Mouse (Mus musculus): ENCODE results near the gene Auts2.

Gene Auts2

GRCm38 (mm10) chr5:131512617-131513016, 1030.5 kb downstream of the Auts2 start:
- no peaks in the 10 kb centered on the region for H3K27me3 ChIP-seq (ENCODE audit: control insufficient read depth, insufficient read depth, low read length, poor library complexity, severe bottlenecking)
- DNase-seq (ENCODE audit: low read depth, low spot score) = no peak
- H3K36me3 ChIP-seq (ENCODE audit: control insufficient read depth, insufficient read depth, low read length, poor library complexity, severe bottlenecking) = no peaks in the 10 kb centered on the region

GRCm38 (mm10) chr5:131510659-131511058, 1032.5 kb downstream of the Auts2 start:
- Histone ChIP-seq H3K27me3 (ENCODE audit: control insufficient read depth, insufficient read depth, low read length, poor library complexity, severe bottlenecking) (no peaks in the 10 kb centered on the region), H3K36me3 (ENCODE audit: control insufficient read depth, insufficient read depth, low read length, poor library complexity, severe bottlenecking) (no peaks in the 10 kb centered on the region)
- DNase-seq (ENCODE audit: low read depth, low spot score) = no peak

- Histone ChIP-seq H3K36me3 (ENCODE audit: control insufficient read depth, insufficient read depth, low read length, poor library complexity, severe bottlenecking) (no peaks in the 10 kb centered on the region), H3K27me3 (ENCODE audit: control insufficient read depth, insufficient read depth, low read length, poor library complexity, severe bottlenecking) (no peaks in the 10 kb centered on the region)
- no peak for DNase-seq (ENCODE audit: low read depth, low spot score)
Measured at GRCm38 (mm10) chr5:131509315-131509714, 1033.8 kb downstream of the Auts2 start.

- DNase-seq (ENCODE audit: low read depth, low spot score) = no peak
- no peaks in the 10 kb centered on the region for H3K36me3 ChIP-seq (ENCODE audit: control insufficient read depth, insufficient read depth, low read length, poor library complexity, severe bottlenecking)
- H3K27me3 ChIP-seq (ENCODE audit: control insufficient read depth, insufficient read depth, low read length, poor library complexity, severe bottlenecking) = no peaks in the 10 kb centered on the region
Measured at GRCm38 (mm10) chr5:131498865-131499264, 1044.3 kb downstream of the Auts2 start.

DNA sequence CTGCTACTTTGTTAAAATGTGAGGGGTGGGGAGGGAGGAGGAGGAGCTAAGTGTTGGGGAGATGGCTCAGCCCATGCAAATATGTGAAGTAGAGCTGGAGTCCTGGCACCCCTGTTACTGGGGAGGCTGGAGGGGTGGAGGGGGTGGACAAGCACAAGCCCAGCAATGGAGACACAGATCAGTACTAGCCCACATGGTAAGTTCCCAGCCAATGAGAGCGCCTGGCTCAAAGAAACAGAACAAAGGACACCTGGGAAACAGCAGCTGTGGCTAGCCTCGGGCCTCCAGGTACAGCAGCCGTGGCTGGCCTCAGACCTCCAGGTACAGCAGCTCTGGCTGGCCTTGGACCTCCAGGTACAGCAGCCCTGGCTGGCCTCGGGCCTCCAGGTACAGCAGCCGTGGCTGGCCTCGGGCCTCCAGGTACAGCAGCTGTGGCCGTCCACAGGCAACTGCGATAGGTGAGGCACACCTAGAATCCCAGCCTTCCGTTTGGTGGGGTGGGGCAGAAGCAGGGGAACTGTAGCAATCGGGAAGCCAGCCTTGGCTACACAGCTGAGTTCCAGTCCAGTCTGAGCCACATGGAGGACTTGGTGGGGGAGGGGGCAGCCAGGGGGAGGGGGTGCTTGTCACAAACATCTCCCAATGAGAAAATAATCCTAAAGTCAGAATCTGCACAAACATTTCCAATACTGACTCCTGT, 1046.5 kb downstream of the Auts2 start:
- Histone ChIP-seq H3K27me3 (ENCODE audit: control insufficient read depth, insufficient read depth, low read length, poor library complexity, severe bottlenecking) (no peaks in the 10 kb centered on the region), H3K36me3 (ENCODE audit: control insufficient read depth, insufficient read depth, low read length, poor library complexity, severe bottlenecking) (no peaks in the 10 kb centered on the region)
- DNase-seq (ENCODE audit: low read depth, low spot score) = no peak

DNA sequence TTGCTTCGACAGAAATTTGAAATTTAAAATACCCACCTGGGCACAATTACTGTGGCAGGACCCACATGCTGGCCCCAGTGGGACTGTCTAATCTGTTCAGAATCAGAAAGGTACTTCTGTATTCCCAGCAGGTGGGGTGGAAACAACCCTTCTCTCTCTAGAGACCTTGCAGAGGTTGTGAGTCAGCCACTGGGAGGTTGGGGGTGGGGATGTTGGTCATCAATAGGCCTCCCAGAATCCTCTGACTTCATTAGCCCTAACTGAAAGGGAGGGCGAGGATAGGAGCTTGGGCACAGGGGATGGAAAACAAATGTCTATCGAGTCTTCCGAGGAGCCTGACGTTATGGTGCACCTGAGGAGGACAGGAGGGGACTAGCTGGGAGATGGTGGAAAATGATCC, 1048.6 kb downstream of the Auts2 start:
- no peaks in the 10 kb centered on the region for H3K36me3 ChIP-seq (ENCODE audit: control insufficient read depth, insufficient read depth, low read length, poor library complexity, severe bottlenecking)
- H3K27me3 ChIP-seq (ENCODE audit: control insufficient read depth, insufficient read depth, low read length, poor library complexity, severe bottlenecking) = no peaks in the 10 kb centered on the region
- DNase-seq (ENCODE audit: low read depth, low spot score) = no peak

- no peaks in the 10 kb centered on the region for H3K27me3 ChIP-seq (ENCODE audit: control insufficient read depth, insufficient read depth, low read length, poor library complexity, severe bottlenecking)
- no peaks in the 10 kb centered on the region for H3K36me3 ChIP-seq (ENCODE audit: control insufficient read depth, insufficient read depth, low read length, poor library complexity, severe bottlenecking)
- DNase-seq (ENCODE audit: low read depth, low spot score) = no peak
Measured at GRCm38 (mm10) chr5:131492535-131492934, 1050.6 kb downstream of the Auts2 start.

DNA sequence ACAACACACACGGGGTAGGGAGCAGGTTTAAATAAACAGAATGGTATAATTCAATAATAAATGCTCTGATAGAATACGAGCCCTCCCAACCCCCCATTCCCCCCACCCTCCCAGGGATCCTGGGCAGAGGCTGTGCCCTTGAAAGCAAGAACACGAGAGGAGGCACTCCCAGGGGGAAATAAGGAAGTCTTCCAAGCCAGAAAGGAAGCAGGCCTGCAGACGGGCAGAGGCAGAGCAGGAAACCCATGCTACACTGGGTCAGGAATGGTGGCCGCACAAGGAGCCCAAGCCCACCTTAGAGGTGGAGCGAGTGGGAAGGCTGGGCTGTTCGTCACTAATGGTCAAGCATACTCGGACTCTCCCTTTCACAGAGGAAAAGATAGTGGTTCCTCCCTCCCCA, 1051.3 kb downstream of the Auts2 start:
- Histone ChIP-seq H3K36me3 (ENCODE audit: control insufficient read depth, insufficient read depth, low read length, poor library complexity, severe bottlenecking) (no peaks in the 10 kb centered on the region), H3K27me3 (ENCODE audit: control insufficient read depth, insufficient read depth, low read length, poor library complexity, severe bottlenecking) (no peaks in the 10 kb centered on the region)
- no peak for DNase-seq (ENCODE audit: low read depth, low spot score)

- Histone ChIP-seq H3K27me3 (ENCODE audit: control insufficient read depth, insufficient read depth, low read length, poor library complexity, severe bottlenecking) (no peaks in the 10 kb centered on the region), H3K36me3 (ENCODE audit: control insufficient read depth, insufficient read depth, low read length, poor library complexity, severe bottlenecking) (no peaks in the 10 kb centered on the region)
- DNase-seq (ENCODE audit: low read depth, low spot score) = no peak
Measured at GRCm38 (mm10) chr5:131490811-131491210, 1052.3 kb downstream of the Auts2 start.

GRCm38 (mm10) chr5:131489846-131490245, 1053.3 kb downstream of the Auts2 start:
- DNase-seq (ENCODE audit: low read depth, low spot score) = no peak
- H3K36me3 ChIP-seq (ENCODE audit: control insufficient read depth, insufficient read depth, low read length, poor library complexity, severe bottlenecking) = no peaks in the 10 kb centered on the region
- H3K27me3 ChIP-seq (ENCODE audit: control insufficient read depth, insufficient read depth, low read length, poor library complexity, severe bottlenecking) = no peaks in the 10 kb centered on the region

GRCm38 (mm10) chr5:131486527-131486926, 1056.6 kb downstream of the Auts2 start:
- H3K27me3 ChIP-seq (ENCODE audit: control insufficient read depth, insufficient read depth, low read length, poor library complexity, severe bottlenecking) = no peaks in the 10 kb centered on the region
- DNase-seq (ENCODE audit: low read depth, low spot score) = no peak
- H3K36me3 ChIP-seq (ENCODE audit: control insufficient read depth, insufficient read depth, low read length, poor library complexity, severe bottlenecking) = no peaks in the 10 kb centered on the region

DNA sequence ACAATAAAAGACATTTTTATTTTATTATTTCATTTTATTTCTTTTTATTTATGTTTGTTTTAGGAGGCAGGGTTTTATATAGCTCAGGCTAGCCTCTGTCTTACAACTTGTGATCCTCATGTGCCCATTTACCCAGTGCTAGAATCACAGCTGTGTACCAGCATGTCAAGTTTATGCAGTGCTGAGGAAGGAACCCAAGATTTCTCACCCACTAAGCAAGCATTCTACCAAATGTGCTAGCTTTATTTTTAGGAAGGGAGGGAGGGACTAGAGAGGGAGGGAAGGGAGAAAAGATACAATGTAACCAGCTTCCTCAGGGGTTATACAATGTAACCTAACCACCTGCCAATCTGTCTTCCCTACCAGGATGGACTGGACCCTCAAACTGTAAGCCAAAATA, 1067.9 kb downstream of the Auts2 start:
- Histone ChIP-seq H3K27me3 (ENCODE audit: control insufficient read depth, insufficient read depth, low read length, poor library complexity, severe bottlenecking) (no peaks in the 10 kb centered on the region), H3K36me3 (ENCODE audit: control insufficient read depth, insufficient read depth, low read length, poor library complexity, severe bottlenecking) (no peaks in the 10 kb centered on the region)
- DNase-seq (ENCODE audit: low read depth, low spot score) = no peak

GRCm38 (mm10) chr5:131468609-131469008, 1074.5 kb downstream of the Auts2 start:
- H3K27me3 ChIP-seq (ENCODE audit: control insufficient read depth, insufficient read depth, low read length, poor library complexity, severe bottlenecking) = no peaks in the 10 kb centered on the region
- no peak for DNase-seq (ENCODE audit: low read depth, low spot score)
- no peaks in the 10 kb centered on the region for H3K36me3 ChIP-seq (ENCODE audit: control insufficient read depth, insufficient read depth, low read length, poor library complexity, severe bottlenecking)

- DNase-seq (ENCODE audit: low read depth, low spot score) = no peak
- no peaks in the 10 kb centered on the region for H3K27me3 ChIP-seq (ENCODE audit: control insufficient read depth, insufficient read depth, low read length, poor library complexity, severe bottlenecking)
- H3K36me3 ChIP-seq (ENCODE audit: control insufficient read depth, insufficient read depth, low read length, poor library complexity, severe bottlenecking) = no peaks in the 10 kb centered on the region
Measured at GRCm38 (mm10) chr5:131466131-131466530, 1077.0 kb downstream of the Auts2 start.

- Histone ChIP-seq H3K27me3 (ENCODE audit: control insufficient read depth, insufficient read depth, low read length, poor library complexity, severe bottlenecking) (no peaks in the 10 kb centered on the region), H3K36me3 (ENCODE audit: control insufficient read depth, insufficient read depth, low read length, poor library complexity, severe bottlenecking) (no peaks in the 10 kb centered on the region)
- DNase-seq (ENCODE audit: low read depth, low spot score) = no peak
Measured at GRCm38 (mm10) chr5:131463402-131463801, 1079.7 kb downstream of the Auts2 start.

- Histone ChIP-seq H3K36me3 (ENCODE audit: control insufficient read depth, insufficient read depth, low read length, poor library complexity, severe bottlenecking) (no peaks in the 10 kb centered on the region), H3K27me3 (ENCODE audit: control insufficient read depth, insufficient read depth, low read length, poor library complexity, severe bottlenecking) (no peaks in the 10 kb centered on the region)
- no peak for DNase-seq (ENCODE audit: low read depth, low spot score)
Measured at GRCm38 (mm10) chr5:131459951-131460350, 1083.2 kb downstream of the Auts2 start.
